Mouse (Mus musculus) erythroblast, embryonic 14.5 days (primary cell): ENCODE data around the gene Cd164l2.

Source experiments
- GATA1 ChIP-seq: IDR thresholded peaks from 2 replicates; pipeline ENCODE4 v1.6.1; 2012; ENCODE audit warnings: low read length, inconsistent platforms, mixed read lengths
- TAL1 ChIP-seq: IDR thresholded peaks from 3 replicates; pipeline ENCODE4 v1.6.1; 2012; ENCODE audit warnings: low read length, inconsistent platforms, mixed read lengths

- TF ChIP-seq GATA1, result no peak
- TF ChIP-seq TAL1, result no peak
Observed at GRCm38 (mm10) chr4:133210023-133210787, 1.7 kb upstream of the Cd164l2 start.
